Mouse (Mus musculus): ENCODE measurements around the gene Slc7a11.

DNA sequence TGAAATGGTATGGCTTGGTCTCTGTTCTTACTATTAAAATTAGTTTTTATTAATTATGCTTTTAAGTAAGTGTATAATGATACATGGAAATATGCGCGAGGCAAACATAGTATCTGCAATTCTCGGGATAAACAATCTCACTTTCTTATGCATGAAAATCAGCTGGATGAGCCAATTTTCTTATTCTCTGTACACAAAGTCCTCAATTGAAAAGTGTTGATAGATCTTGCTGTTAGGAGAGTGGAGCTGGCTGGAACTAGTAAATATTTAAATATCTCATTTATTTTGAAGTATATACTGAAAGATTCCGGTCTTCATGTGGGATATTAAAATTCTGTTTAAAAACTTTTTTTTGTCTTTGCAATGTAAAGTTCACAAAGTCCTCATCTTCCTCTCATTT lies 184.6 kb downstream of the Slc7a11 start:
- no peak for TF ChIP-seq CTCF (IDR thresholded peaks at IDR 0.05; ENCODE audit: low read depth)
- TF ChIP-seq EP300 (IDR thresholded peaks at IDR 0.05; ENCODE audit: low read depth) = no peak

Data from liver, embryonic 14.5 days (tissue).